In the genomic region with DNA sequence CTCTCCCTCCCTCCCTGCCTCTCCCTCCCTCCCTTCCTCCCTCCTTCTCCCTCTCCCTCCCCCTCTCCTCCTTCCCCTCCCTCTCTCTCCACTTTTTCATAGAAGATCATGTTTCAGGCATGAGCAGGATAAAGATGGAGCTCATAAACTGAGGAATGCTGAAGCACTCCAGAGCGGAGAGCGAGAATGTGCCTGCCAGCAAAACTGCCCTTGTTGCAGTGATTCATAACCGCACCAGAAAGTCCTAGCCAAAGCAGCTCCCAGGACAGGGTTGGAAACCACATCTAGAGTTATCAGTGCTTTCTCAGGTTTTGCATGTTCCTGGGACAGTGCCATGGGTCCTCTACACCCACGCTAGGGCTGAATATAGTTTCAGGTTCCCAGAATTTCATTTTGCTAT, we compare ENCODE assay signal across 10 mouse cellular contexts.
A peak's percentile ranks its signal among the peaks of the same experiment; 100 is the strongest.
DNase-seq lines count a peak whose midpoint lies in the region; ATAC-seq and TF ChIP-seq lines count a peak whose summit lies in the region.
"Had no signal": no experiment of that assay in that cellular context is flagged by ENCODE, and none has a peak within 500 bp of the region (broad histone marks: within the 10 kb centered on the region; RNA-seq: fewer than 3 reads in every experiment).

No protein-coding gene starts in this region.

- H3K9ac ChIP-seq in neural tube, embryonic 11.5 days (ENCODE audit: low read length) = no peak overlapping the region
- H3K9ac ChIP-seq: liver, embryonic 15.5 days had no signal

- WGBS in neural tube, embryonic 11.5 days = 54% methylated on average over 4 of the region's 4 CpGs
- WGBS in kidney, adult 2 months = 15% methylated on average over 4 of the region's 4 CpGs

- intact Hi-C loops in gastrocnemius, adult 2 months (cut with DNase I) = no loop called here

- no peak overlapping the region for H3K4me2 ChIP-seq in neural tube, embryonic 11.5 days (ENCODE audit: low read depth)
- H3K4me2 ChIP-seq: liver, embryonic 15.5 days had no signal

- no peaks in the 10 kb centered on the region for H3K9me3 ChIP-seq in neural tube, embryonic 11.5 days (ENCODE audit: control insufficient read depth, low read length)
- H3K9me3 ChIP-seq: liver, embryonic 15.5 days had no signal

- no peaks in the 10 kb centered on the region; the same call in 1 of the 2 replicates for H3K4me1 ChIP-seq in neural tube, embryonic 11.5 days (ENCODE audit: control insufficient read depth, insufficient read depth, low read length)
- H3K4me1 ChIP-seq in kidney, adult 2 months (ENCODE audit: control insufficient read depth, insufficient read depth, low read length) = no peaks in the 10 kb centered on the region
- H3K4me1 ChIP-seq: liver, embryonic 15.5 days had no signal

- ATAC-seq in neural tube, embryonic 11.5 days (ENCODE audit: insufficient read depth, low FRiP score, low TSS enrichment) = no peak
- no peak for ATAC-seq in granulocyte monocyte progenitor cell, adult 5-6 weeks (replicated peaks; ENCODE audit: poor library complexity, severe bottlenecking)

- H3K36me3 ChIP-seq in neural tube, embryonic 11.5 days (ENCODE audit: control insufficient read depth, insufficient read depth, low read length) = no peaks in the 10 kb centered on the region
- H3K36me3 ChIP-seq in kidney, adult 2 months (ENCODE audit: control insufficient read depth, insufficient read depth, low read length) = no peaks in the 10 kb centered on the region
- H3K36me3 ChIP-seq: liver, embryonic 15.5 days had no signal

- no peak for TF ChIP-seq CTCF in gastrocnemius, adult 2 months (IDR thresholded peaks at IDR 0.05)
- TF ChIP-seq CTCF in kidney, adult 2 months (conservative IDR thresholded peaks at IDR 0.05; ENCODE audit: insufficient read depth, insufficient read length, low read depth, low read length) = no peak

- peak; percentile 18 for DNase-seq in neural tube, embryonic 11.5 days (ENCODE audit: low spot score)
- DNase-seq in neural tube, embryonic 10.5 days (ENCODE audit: extremely low spot score, low spot score) = no peak
- DNase-seq in gastrocnemius, adult 2 months = peak; percentile 76
- peak; percentile 14 for DNase-seq in kidney, adult 2 months
- peak; percentile 38 for DNase-seq in testis, postnatal 10 days (ENCODE audit: low spot score)
- no peak for DNase-seq in adrenal gland, postnatal 10 days
- no peak for DNase-seq in c-Kit-positive CD71-positive TER-119-positive erythroid progenitor cells, embryonic 14.5 days (ENCODE audit: low spot score)
- DNase-seq: cerebellum, postnatal 10 days had no signal

- no peaks in the 10 kb centered on the region for H3K27me3 ChIP-seq in neural tube, embryonic 11.5 days (ENCODE audit: control insufficient read depth, insufficient read depth, low read length)
- no peaks in the 10 kb centered on the region; the same call in 1 of the 2 replicates for H3K27me3 ChIP-seq in kidney, adult 2 months (replicated peaks; ENCODE audit: control insufficient read depth, insufficient read depth, low read length)
- H3K27me3 ChIP-seq: liver, embryonic 15.5 days had no signal

- H3K4me3 ChIP-seq in neural tube, embryonic 11.5 days (ENCODE audit: low read depth, low read length) = no peak overlapping the region
- H3K4me3 ChIP-seq in gastrocnemius, adult 2 months = peak overlapping the region; percentile 45
- H3K4me3 ChIP-seq in kidney, adult 2 months (ENCODE audit: insufficient read depth, low read depth, low read length) = no peak overlapping the region
- H3K4me3 ChIP-seq: liver, embryonic 15.5 days had no signal

- TF ChIP-seq POLR2A in kidney, adult 2 months (IDR thresholded peaks at IDR 0.05; ENCODE audit: low read depth, low read length) = no peak

- H3K27ac ChIP-seq in neural tube, embryonic 11.5 days (ENCODE audit: low read depth, low read length) = no peak overlapping the region
- H3K27ac ChIP-seq in gastrocnemius, adult 2 months = peak overlapping the region; percentile 64
- H3K27ac ChIP-seq in kidney, adult 2 months (ENCODE audit: insufficient read depth, low read depth, low read length) = no peak overlapping the region
- H3K27ac ChIP-seq: liver, embryonic 15.5 days had no signal

Comparison
In these comparisons a context has a peak if more than half of its experiments do, and no peak if none do; other contexts are left out.
1. DNase-seq: peak in neural tube, embryonic 11.5 days (single experiment), gastrocnemius, adult 2 months (single experiment), kidney, adult 2 months (single experiment) and testis, postnatal 10 days (single experiment); none in neural tube, embryonic 10.5 days (single experiment), adrenal gland, postnatal 10 days (single experiment) and c-Kit-positive CD71-positive TER-119-positive erythroid progenitor cells, embryonic 14.5 days (single experiment).